Mouse (Mus musculus) CD4-positive naive resting alpha-beta T cell, adult 76 days (primary cell): ENCODE data around the gene Klra10. TPM values are rescaled to one million over a fixed set of nuclear protein-coding genes. Genes with fewer than 3 reads are reported as not detected.

Experiments
- total RNA-seq: library from RNA; stranded (reverse); gene quantifications from one replicate; pipeline ENCODE4 v1.2.4, GENCODE M21; 2023

Gene Klra10
- not detected for total RNA-seq

DNA sequence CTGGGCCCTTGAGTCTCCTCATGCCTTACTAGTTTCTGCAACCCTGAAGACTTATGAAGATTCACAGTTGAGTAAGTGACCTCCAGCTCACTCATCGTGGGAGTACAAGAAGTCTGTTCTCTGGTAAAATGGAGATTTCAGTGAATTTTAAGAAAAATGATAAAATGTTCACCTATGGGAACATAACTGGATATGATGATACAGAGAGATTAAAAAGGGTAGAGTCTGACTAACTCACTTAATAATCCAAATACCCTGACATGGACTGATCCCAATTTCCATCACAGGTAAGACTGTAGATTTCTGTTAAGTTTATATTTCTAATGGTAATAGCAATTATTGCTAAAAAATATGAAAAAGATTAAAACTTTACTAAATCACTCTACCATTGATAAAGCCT, at the start of gene Klra10:
Gene Klra10 (minus strand): TSS at position 101 of the 400 bp plus-strand sequence.

DNA sequence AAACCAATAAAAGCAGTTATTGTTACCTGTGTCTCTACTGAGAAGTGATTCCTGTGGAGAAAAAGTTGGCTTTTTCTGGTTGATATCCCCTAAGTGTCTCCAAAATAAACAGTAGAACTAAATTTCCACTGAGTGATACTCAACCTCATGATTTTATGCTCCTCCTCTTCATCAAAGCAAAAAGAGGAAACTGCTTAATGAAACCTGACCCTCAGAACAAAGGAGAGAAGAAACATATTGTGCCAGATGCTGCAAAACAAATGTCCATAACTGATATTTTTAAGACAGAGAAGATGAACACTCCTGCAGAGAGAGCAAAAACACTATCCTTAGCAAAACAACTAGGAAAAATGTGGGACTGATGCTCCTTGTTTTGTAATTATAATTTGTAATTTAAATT, 48.5 kb downstream of the Klra10 start, which contains the start of gene Klra7:
Gene Klra7 (minus strand): TSS at position 101 of the 400 bp plus-strand sequence.

Other genes with a start within 250 kb of the Klra10 start
- 1.8 TPM for gene Klra4, start 214.7 kb downstream of the Klra10 start, total RNA-seq
- gene Klra8, start 152.0 kb downstream of the Klra10 start, total RNA-seq, result 1.8 TPM
- not detected for gene Klra9, start 88.8 kb downstream of the Klra10 start, total RNA-seq
- not detected for gene Klra7, start 48.6 kb downstream of the Klra10 start, total RNA-seq
- not detected for gene Klra3, start 55.6 kb upstream of the Klra10 start, total RNA-seq
- 0.44 TPM for gene Klra1, start 104.9 kb upstream of the Klra10 start, total RNA-seq